Mouse (Mus musculus) sigmoid colon, adult 10 weeks (tissue): ENCODE measurements around the gene Fbxl22. TPM values are rescaled to one million over a fixed set of nuclear protein-coding genes. Genes with fewer than 3 reads are reported as not detected.

ENCODE experiments used
- polyA plus RNA-seq: library from polyadenylated mRNA; stranded (reverse); fragments of 350-450 nt; fragmentation: Illumina TruSeq; extraction: RNeasy Lipid Tissue Mini Kit (QIAGEN cat#74804); gene quantifications from one replicate; pipeline ENCODE4 v1.2.3, GENCODE M21; 2014; ENCODE audit warnings: low read depth, low replicate concordance

Gene Fbxl22
- polyA plus RNA-seq, result 6.8 TPM

DNA sequence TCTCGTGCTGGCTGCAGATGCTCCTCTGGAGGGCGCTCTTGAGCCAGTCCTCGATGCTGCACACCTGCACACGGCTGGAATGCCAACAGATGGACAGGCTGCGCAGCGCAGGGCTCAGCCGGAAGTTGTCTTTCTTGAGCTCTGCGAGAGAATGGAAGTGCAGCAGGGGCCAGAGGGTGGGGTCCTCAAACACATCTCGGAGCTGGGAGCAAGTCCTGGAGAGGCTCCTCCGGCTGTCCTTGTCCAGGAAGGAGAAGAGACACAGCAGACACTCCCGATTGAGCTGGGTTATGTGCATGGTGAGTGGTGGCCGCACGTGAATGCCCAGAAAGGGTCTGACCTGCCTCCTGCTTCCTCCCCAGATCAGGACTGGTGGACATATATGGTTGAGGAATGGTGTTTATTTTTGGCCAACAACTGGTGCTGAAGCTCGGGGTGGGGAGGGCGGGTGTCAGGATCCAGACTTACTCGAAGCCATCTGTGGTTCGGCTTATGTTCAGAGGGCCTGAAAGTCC lies at the start of gene Fbxl22:
Fbxl22 (minus strand) TSS at position 338 of the 515 bp plus-strand sequence.

Other genes starting within 250 kb of the Fbxl22 start
- gene Herc1, start 164.1 kb downstream of the Fbxl22 start, polyA plus RNA-seq, result 31.7 TPM
- 145 TPM for gene Usp3, start 78.5 kb upstream of the Fbxl22 start, polyA plus RNA-seq
- gene Car12, start 199.1 kb upstream of the Fbxl22 start, polyA plus RNA-seq, result 25.1 TPM